Mouse (Mus musculus) kidney, embryonic 14.5 days (tissue): ENCODE data around the gene Il12b. TPM values are rescaled to one million over a fixed set of nuclear protein-coding genes. Genes with fewer than 3 reads are reported as not detected.

Experiments used
- ATAC-seq: fragments of 200-750 bp; cut with Nextera tagmentation; 2 replicates; pipeline ENCODE4 v1.8.0; 2017; ENCODE audit warnings: moderate number of reproducible peaks, mild to moderate bottlenecking, moderate TSS enrichment, moderate library complexity; ENCODE audit not compliant: low FRiP score, low TSS enrichment
- H3K27ac ChIP-seq: fragments of 300-500 bp; sonication (generic); 2 replicates; pipeline ENCODE4 v1.5.1; 2014; ENCODE audit warnings: low read depth, mild to moderate bottlenecking, low read length, moderate library complexity, mixed read lengths
- H3K27me3 ChIP-seq: fragments of 300-500 bp; sonication (generic); 2 replicates; pipeline ENCODE4 v1.6.1; 2014; ENCODE audit warnings: mild to moderate bottlenecking, low read length; ENCODE audit not compliant: control insufficient read depth, insufficient read depth
- H3K36me3 ChIP-seq: fragments of 300-500 bp; sonication (generic); 2 replicates; pipeline ENCODE4 v1.6.1; 2014; ENCODE audit warnings: low read length, mixed read lengths; ENCODE audit not compliant: control insufficient read depth, insufficient read depth
- H3K4me1 ChIP-seq: fragments of 300-500 bp; sonication (generic); 2 replicates; pipeline ENCODE4 v1.6.1; 2014; ENCODE audit warnings: low read length, mixed read lengths; ENCODE audit not compliant: control insufficient read depth, insufficient read depth
- H3K4me2 ChIP-seq: fragments of 300-500 bp; sonication (generic); replicated peaks from 2 replicates; pipeline ENCODE4 v1.6.1; 2014; ENCODE audit warnings: low read depth, mild to moderate bottlenecking, low read length
- H3K4me3 ChIP-seq: fragments of 300-500 bp; sonication (generic); 2 replicates; pipeline ENCODE4 v1.5.1; 2014; ENCODE audit warnings: mild to moderate bottlenecking, low read length
- H3K9ac ChIP-seq: fragments of 300-500 bp; sonication (generic); 2 replicates; pipeline ENCODE4 v1.6.1; 2014; ENCODE audit warnings: low read depth, mild to moderate bottlenecking, low read length, moderate library complexity
- H3K9me3 ChIP-seq: fragments of 300-500 bp; sonication (generic); 2 replicates; pipeline ENCODE4 v1.6.1; 2016; ENCODE audit warnings: low read length; ENCODE audit not compliant: control insufficient read depth
- WGBS: fragments of 180-500 bp; shearing (Covaris S2); extraction: QIAGEN DNeasy Blood & Tissue Kit; methylation state at CpG from one replicate; pipeline ENCODE4 v1.1.7; 2014; 5-methylcytosine and 5-hydroxymethylcytosine counted together
- polyA plus RNA-seq: library from polyadenylated mRNA; unstranded; fragments of >200 nt; fragmentation: Nextera tagmentation; extraction: Ambion mirVana; gene quantifications from 2 replicates; pipeline ENCODE4 v1.2.1, GENCODE M21; 2014

The Il12b gene
- polyA plus RNA-seq, 1 experiment from 2014 or later, result not detected

- H3K27ac ChIP-seq, result no peak overlapping the region
- no peak overlapping the region for H3K4me3 ChIP-seq
- H3K4me2 ChIP-seq, result no peak overlapping the region
- H3K9me3 ChIP-seq, result no peaks in the 10 kb centered on the region
- no peaks in the 10 kb centered on the region for H3K36me3 ChIP-seq
- H3K27me3 ChIP-seq, result no peaks in the 10 kb centered on the region
- H3K4me1 ChIP-seq, result no peaks in the 10 kb centered on the region
- H3K9ac ChIP-seq, result no peak overlapping the region
- ATAC-seq, result no peak
- WGBS, result 86% methylated on average over 4 of the region's 4 CpGs
Measured at GRCm38 (mm10) chr11:44405113-44405512, 5.2 kb downstream of the Il12b start.

GRCm38 (mm10) chr11:44405961-44406360 is 6.1 kb downstream of the Il12b start:
- Histone ChIP-seq H3K4me1 (no peaks in the 10 kb centered on the region), H3K4me3 (no peak overlapping the region), H3K36me3 (no peaks in the 10 kb centered on the region), H3K9ac (no peak overlapping the region), H3K9me3 (no peaks in the 10 kb centered on the region), H3K4me2 (no peak overlapping the region), H3K27ac (no peak overlapping the region), H3K27me3 (no peaks in the 10 kb centered on the region)
- 14% methylated on average over 1 of the region's 1 CpGs for WGBS
- no peak for ATAC-seq

- H3K4me2 ChIP-seq, result no peak overlapping the region
- H3K4me3 ChIP-seq, result no peak overlapping the region
- WGBS, result 58% methylated on average over 5 of the region's 5 CpGs
- H3K4me1 ChIP-seq, result no peaks in the 10 kb centered on the region
- ATAC-seq, result no peak
- no peaks in the 10 kb centered on the region for H3K36me3 ChIP-seq
- no peaks in the 10 kb centered on the region for H3K27me3 ChIP-seq
- no peak overlapping the region for H3K9ac ChIP-seq
- no peak overlapping the region for H3K27ac ChIP-seq
- H3K9me3 ChIP-seq, result no peaks in the 10 kb centered on the region
Measured at GRCm38 (mm10) chr11:44406457-44406856, 6.6 kb downstream of the Il12b start.

- no peak overlapping the region for H3K9ac ChIP-seq
- no peaks in the 10 kb centered on the region for H3K36me3 ChIP-seq
- H3K9me3 ChIP-seq, result no peaks in the 10 kb centered on the region
- no peak overlapping the region for H3K27ac ChIP-seq
- no peak for ATAC-seq
- H3K4me2 ChIP-seq, result no peak overlapping the region
- WGBS, result 29% methylated on average over 5 of the region's 5 CpGs
- no peaks in the 10 kb centered on the region for H3K27me3 ChIP-seq
- H3K4me1 ChIP-seq, result no peaks in the 10 kb centered on the region
- no peak overlapping the region for H3K4me3 ChIP-seq
Measured at GRCm38 (mm10) chr11:44408626-44409025, 8.8 kb downstream of the Il12b start.

GRCm38 (mm10) chr11:44410413-44410812 is 10.6 kb downstream of the Il12b start:
- no peaks in the 10 kb centered on the region for H3K27me3 ChIP-seq
- H3K9ac ChIP-seq, result no peak overlapping the region
- H3K27ac ChIP-seq, result no peak overlapping the region
- no peaks in the 10 kb centered on the region for H3K9me3 ChIP-seq
- H3K36me3 ChIP-seq, result no peaks in the 10 kb centered on the region
- no peak overlapping the region for H3K4me2 ChIP-seq
- ATAC-seq, result no peak
- WGBS, result 69% methylated on average over 3 of the region's 3 CpGs
- H3K4me1 ChIP-seq, result no peaks in the 10 kb centered on the region
- H3K4me3 ChIP-seq, result no peak overlapping the region

- no peak overlapping the region for H3K9ac ChIP-seq
- no peaks in the 10 kb centered on the region for H3K4me1 ChIP-seq
- H3K9me3 ChIP-seq, result no peaks in the 10 kb centered on the region
- ATAC-seq, result no peak
- H3K4me3 ChIP-seq, result no peak overlapping the region
- WGBS, result 67% methylated on average over 8 of the region's 8 CpGs
- no peak overlapping the region for H3K27ac ChIP-seq
- no peak overlapping the region for H3K4me2 ChIP-seq
- H3K36me3 ChIP-seq, result no peaks in the 10 kb centered on the region
- no peaks in the 10 kb centered on the region for H3K27me3 ChIP-seq
Measured at GRCm38 (mm10) chr11:44412276-44412675, 12.4 kb downstream of the Il12b start.

- Histone ChIP-seq H3K9me3 (no peaks in the 10 kb centered on the region), H3K27me3 (no peaks in the 10 kb centered on the region), H3K36me3 (no peaks in the 10 kb centered on the region), H3K4me3 (no peak overlapping the region), H3K27ac (no peak overlapping the region), H3K4me1 (no peaks in the 10 kb centered on the region), H3K9ac (no peak overlapping the region), H3K4me2 (no peak overlapping the region)
- 90% methylated on average over 3 of the region's 3 CpGs for WGBS
- no peak for ATAC-seq
Measured at GRCm38 (mm10) chr11:44413371-44413770, 13.5 kb downstream of the Il12b start.

- no peak overlapping the region for H3K4me2 ChIP-seq
- H3K27me3 ChIP-seq, result no peaks in the 10 kb centered on the region
- no peak overlapping the region for H3K4me3 ChIP-seq
- no peaks in the 10 kb centered on the region for H3K36me3 ChIP-seq
- H3K9ac ChIP-seq, result no peak overlapping the region
- ATAC-seq, result no peak
- 95% methylated on average over 3 of the region's 3 CpGs for WGBS
- no peaks in the 10 kb centered on the region for H3K4me1 ChIP-seq
- no peak overlapping the region for H3K27ac ChIP-seq
- H3K9me3 ChIP-seq, result no peaks in the 10 kb centered on the region
Measured at GRCm38 (mm10) chr11:44414605-44415004, 14.7 kb downstream of the Il12b start.

GRCm38 (mm10) chr11:44417403-44417802 is 17.5 kb downstream of the Il12b start:
- H3K27ac ChIP-seq, result no peak overlapping the region
- no peak for ATAC-seq
- H3K27me3 ChIP-seq, result no peaks in the 10 kb centered on the region
- H3K9me3 ChIP-seq, result no peaks in the 10 kb centered on the region
- no peaks in the 10 kb centered on the region for H3K36me3 ChIP-seq
- H3K4me1 ChIP-seq, result no peaks in the 10 kb centered on the region
- WGBS, result 57% methylated on average over 1 of the region's 1 CpGs
- H3K4me3 ChIP-seq, result no peak overlapping the region
- H3K4me2 ChIP-seq, result no peak overlapping the region
- no peak overlapping the region for H3K9ac ChIP-seq
